Mouse (Mus musculus): Measurements from ENCODE around the gene Lmod3. TPM values are rescaled to one million over a fixed set of nuclear protein-coding genes. Genes with fewer than 3 reads are reported as not detected.
"Not testable (repeated sequence)": the region's sequence is repeated elsewhere in the genome, so short reads cannot be mapped to it uniquely, and the experiment has no call there.

The Lmod3 gene
- polyA plus RNA-seq, 1 experiment = 0.73 TPM

GRCm38 (mm10) chr6:97272349-97272748 lies 19.8 kb upstream of the Lmod3 start:
- no peak for TF ChIP-seq CTCF (IDR thresholded peaks at IDR 0.05; ENCODE audit: borderline replicate concordance, control insufficient read depth, extremely low read depth, insufficient read depth, low read length, poor library complexity)
- no peak for TF ChIP-seq POLR2A (IDR thresholded peaks at IDR 0.05; ENCODE audit: control insufficient read depth, extremely low read depth, insufficient read depth, low read length, poor library complexity)
- DNase-seq = no peak
- WGBS = 92% methylated on average over 2 of the region's 2 CpGs
- H3K36me3 ChIP-seq (ENCODE audit: control insufficient read depth, insufficient read depth, low read length) = no peaks in the 10 kb centered on the region
- H3K27ac ChIP-seq (ENCODE audit: control insufficient read depth, insufficient read depth, low read length) = no peak overlapping the region
- peaks cover 9% of the 10 kb centered on the region for H3K4me1 ChIP-seq (replicated peaks; ENCODE audit: control insufficient read depth, insufficient read depth, low read length)
- no peaks in the 10 kb centered on the region for H3K27me3 ChIP-seq (ENCODE audit: control insufficient read depth, insufficient read depth, low read length)
- no peak overlapping the region for H3K4me3 ChIP-seq (ENCODE audit: control insufficient read depth, insufficient read depth, low read length)

GRCm38 (mm10) chr6:97269596-97269995 lies 17.0 kb upstream of the Lmod3 start:
- Histone ChIP-seq H3K4me3 (ENCODE audit: control insufficient read depth, insufficient read depth, low read length) (no peak overlapping the region), H3K27me3 (ENCODE audit: control insufficient read depth, insufficient read depth, low read length) (no peaks in the 10 kb centered on the region), H3K36me3 (ENCODE audit: control insufficient read depth, insufficient read depth, low read length) (no peaks in the 10 kb centered on the region), H3K4me1 (replicated peaks; ENCODE audit: control insufficient read depth, insufficient read depth, low read length) (no peaks in the 10 kb centered on the region), H3K27ac (ENCODE audit: control insufficient read depth, insufficient read depth, low read length) (no peak overlapping the region)
- TF ChIP-seq CTCF (IDR thresholded peaks at IDR 0.05; ENCODE audit: borderline replicate concordance, control insufficient read depth, extremely low read depth, insufficient read depth, low read length, poor library complexity) = no peak
- TF ChIP-seq POLR2A (IDR thresholded peaks at IDR 0.05; ENCODE audit: control insufficient read depth, extremely low read depth, insufficient read depth, low read length, poor library complexity) = no peak
- no peak for DNase-seq
- WGBS = 93% methylated on average over 11 of the region's 11 CpGs

- no peak overlapping the region for H3K4me3 ChIP-seq (ENCODE audit: control insufficient read depth, insufficient read depth, low read length)
- 99% methylated on average over 2 of the region's 2 CpGs for WGBS
- TF ChIP-seq POLR2A (IDR thresholded peaks at IDR 0.05; ENCODE audit: control insufficient read depth, extremely low read depth, insufficient read depth, low read length, poor library complexity) = no peak
- TF ChIP-seq CTCF (IDR thresholded peaks at IDR 0.05; ENCODE audit: borderline replicate concordance, control insufficient read depth, extremely low read depth, insufficient read depth, low read length, poor library complexity) = no peak
- DNase-seq = no peak
- H3K27ac ChIP-seq (ENCODE audit: control insufficient read depth, insufficient read depth, low read length) = no peak overlapping the region
- no peaks in the 10 kb centered on the region for H3K36me3 ChIP-seq (ENCODE audit: control insufficient read depth, insufficient read depth, low read length)
- no peaks in the 10 kb centered on the region for H3K27me3 ChIP-seq (ENCODE audit: control insufficient read depth, insufficient read depth, low read length)
- H3K4me1 ChIP-seq (replicated peaks; ENCODE audit: control insufficient read depth, insufficient read depth, low read length) = no peaks in the 10 kb centered on the region
Measured at GRCm38 (mm10) chr6:97267132-97267531, 14.6 kb upstream of the Lmod3 start.

GRCm38 (mm10) chr6:97266661-97267060 lies 14.1 kb upstream of the Lmod3 start:
- Histone ChIP-seq H3K4me1 (replicated peaks; ENCODE audit: control insufficient read depth, insufficient read depth, low read length) (no peaks in the 10 kb centered on the region), H3K4me3 (ENCODE audit: control insufficient read depth, insufficient read depth, low read length) (no peak overlapping the region), H3K27ac (ENCODE audit: control insufficient read depth, insufficient read depth, low read length) (no peak overlapping the region), H3K36me3 (ENCODE audit: control insufficient read depth, insufficient read depth, low read length) (no peaks in the 10 kb centered on the region), H3K27me3 (ENCODE audit: control insufficient read depth, insufficient read depth, low read length) (no peaks in the 10 kb centered on the region)
- 89% methylated on average over 4 of the region's 4 CpGs for WGBS
- no peak for TF ChIP-seq CTCF (IDR thresholded peaks at IDR 0.05; ENCODE audit: borderline replicate concordance, control insufficient read depth, extremely low read depth, insufficient read depth, low read length, poor library complexity)
- no peak for TF ChIP-seq POLR2A (IDR thresholded peaks at IDR 0.05; ENCODE audit: control insufficient read depth, extremely low read depth, insufficient read depth, low read length, poor library complexity)
- no peak for DNase-seq

GRCm38 (mm10) chr6:97265705-97266104 lies 13.1 kb upstream of the Lmod3 start:
- H3K27ac ChIP-seq (ENCODE audit: control insufficient read depth, insufficient read depth, low read length) = no peak overlapping the region
- 98% methylated on average over 3 of the region's 3 CpGs for WGBS
- TF ChIP-seq CTCF (IDR thresholded peaks at IDR 0.05; ENCODE audit: borderline replicate concordance, control insufficient read depth, extremely low read depth, insufficient read depth, low read length, poor library complexity) (no peak), POLR2A (IDR thresholded peaks at IDR 0.05; ENCODE audit: control insufficient read depth, extremely low read depth, insufficient read depth, low read length, poor library complexity) (no peak)

GRCm38 (mm10) chr6:97265240-97265639 lies 12.7 kb upstream of the Lmod3 start:
- Histone ChIP-seq H3K4me3 (ENCODE audit: control insufficient read depth, insufficient read depth, low read length) (no peak overlapping the region), H3K4me1 (replicated peaks; ENCODE audit: control insufficient read depth, insufficient read depth, low read length) (no peaks in the 10 kb centered on the region), H3K36me3 (ENCODE audit: control insufficient read depth, insufficient read depth, low read length) (no peaks in the 10 kb centered on the region), H3K27ac (ENCODE audit: control insufficient read depth, insufficient read depth, low read length) (no peak overlapping the region), H3K27me3 (ENCODE audit: control insufficient read depth, insufficient read depth, low read length) (no peaks in the 10 kb centered on the region)
- DNase-seq = no peak
- TF ChIP-seq CTCF (IDR thresholded peaks at IDR 0.05; ENCODE audit: borderline replicate concordance, control insufficient read depth, extremely low read depth, insufficient read depth, low read length, poor library complexity) = no peak
- WGBS = 94% methylated on average over 8 of the region's 8 CpGs

More at GRCm38 (mm10) chr6:97265705-97266104, 13.1 kb upstream of the Lmod3 start:
- H3K36me3 ChIP-seq (ENCODE audit: control insufficient read depth, insufficient read depth, low read length) = no peaks in the 10 kb centered on the region
- no peak for DNase-seq
- no peaks in the 10 kb centered on the region for H3K4me1 ChIP-seq (replicated peaks; ENCODE audit: control insufficient read depth, insufficient read depth, low read length)
- H3K27me3 ChIP-seq (ENCODE audit: control insufficient read depth, insufficient read depth, low read length) = no peaks in the 10 kb centered on the region
- no peak overlapping the region for H3K4me3 ChIP-seq (ENCODE audit: control insufficient read depth, insufficient read depth, low read length)

GRCm38 (mm10) chr6:97263750-97264149 lies 11.2 kb upstream of the Lmod3 start:
- H3K36me3 ChIP-seq (ENCODE audit: control insufficient read depth, insufficient read depth, low read length); H3K27ac ChIP-seq (ENCODE audit: control insufficient read depth, insufficient read depth, low read length); DNase-seq; H3K27me3 ChIP-seq (ENCODE audit: control insufficient read depth, insufficient read depth, low read length); H3K4me3 ChIP-seq (ENCODE audit: control insufficient read depth, insufficient read depth, low read length); H3K4me1 ChIP-seq (replicated peaks; ENCODE audit: control insufficient read depth, insufficient read depth, low read length): not testable (repeated sequence)
